Mouse (Mus musculus): Measurements from ENCODE around the gene Eif2ak3. TPM values are rescaled to one million over a fixed set of nuclear protein-coding genes. Genes with fewer than 3 reads are reported as not detected.
A peak's percentile ranks its signal among the peaks of the same experiment; 100 is the strongest.

Eif2ak3 gene
- polyA plus RNA-seq, 1 experiment from 2014 or later = 10.7 TPM

- ATAC-seq (ENCODE audit: insufficient read depth, low FRiP score, low TSS enrichment) (no peak), DNase-seq (ENCODE audit: low spot score) (no peak)
- H3K4me1 ChIP-seq (ENCODE audit: control insufficient read depth, insufficient read depth, low read length) = peaks cover 8% of the 10 kb centered on the region; the same call in 1 of the 2 replicates
- WGBS = 72% methylated on average over 5 of the region's 5 CpGs
- no peaks in the 10 kb centered on the region for H3K27me3 ChIP-seq (ENCODE audit: control insufficient read depth, insufficient read depth, low read length)
- H3K36me3 ChIP-seq (ENCODE audit: control insufficient read depth, insufficient read depth, low read length) = no peaks in the 10 kb centered on the region
- no peak overlapping the region for H3K9ac ChIP-seq (ENCODE audit: low read length)
- H3K4me3 ChIP-seq (ENCODE audit: low read depth, low read length) = peak overlapping the region; percentile 34; the same call in 1 of the 2 replicates
- H3K9me3 ChIP-seq (ENCODE audit: control insufficient read depth, low read length) = no peaks in the 10 kb centered on the region
- H3K27ac ChIP-seq (ENCODE audit: low read depth, low read length) = no peak overlapping the region
- H3K4me2 ChIP-seq (ENCODE audit: low read depth) = peak overlapping the region; percentile 64; the same call in 1 of the 2 replicates
Measured at GRCm38 (mm10) chr6:70842991-70843390, 1.3 kb upstream of the Eif2ak3 start.

GRCm38 (mm10) chr6:70844896-70845646, 756 bp downstream of the Eif2ak3 start:
- H3K9ac ChIP-seq (ENCODE audit: low read length) = peak overlapping the region; percentile 82
- peak overlapping the region; percentile 90 for H3K4me3 ChIP-seq (ENCODE audit: low read depth, low read length)
- DNase-seq (ENCODE audit: low spot score) (peak; percentile 40), ATAC-seq (ENCODE audit: insufficient read depth, low FRiP score, low TSS enrichment) (no peak)
- H3K4me2 ChIP-seq (ENCODE audit: low read depth) = peak overlapping the region; percentile 71
- 2% methylated on average over 38 of the region's 38 CpGs for WGBS
- H3K36me3 ChIP-seq (ENCODE audit: control insufficient read depth, insufficient read depth, low read length) = no peaks in the 10 kb centered on the region
- peak overlapping the region; percentile 82 for H3K27ac ChIP-seq (ENCODE audit: low read depth, low read length)
- H3K9me3 ChIP-seq (ENCODE audit: control insufficient read depth, low read length) = no peaks in the 10 kb centered on the region
- peaks cover 8% of the 10 kb centered on the region; the same call in 1 of the 2 replicates for H3K4me1 ChIP-seq (ENCODE audit: control insufficient read depth, insufficient read depth, low read length)
- H3K27me3 ChIP-seq (ENCODE audit: control insufficient read depth, insufficient read depth, low read length) = no peaks in the 10 kb centered on the region

- H3K9me3 ChIP-seq (ENCODE audit: control insufficient read depth, low read length) = no peaks in the 10 kb centered on the region
- peaks cover 8% of the 10 kb centered on the region; the same call in 1 of the 2 replicates for H3K4me1 ChIP-seq (ENCODE audit: control insufficient read depth, insufficient read depth, low read length)
- no peak for DNase-seq (ENCODE audit: low spot score)
- no peak overlapping the region for H3K27ac ChIP-seq (ENCODE audit: low read depth, low read length)
- H3K36me3 ChIP-seq (ENCODE audit: control insufficient read depth, insufficient read depth, low read length) = no peaks in the 10 kb centered on the region
- no peak for ATAC-seq (ENCODE audit: insufficient read depth, low FRiP score, low TSS enrichment)
- no peak overlapping the region for H3K9ac ChIP-seq (ENCODE audit: low read length)
- 57% methylated on average over 3 of the region's 3 CpGs for WGBS
- H3K4me2 ChIP-seq (ENCODE audit: low read depth) = no peak overlapping the region
- no peaks in the 10 kb centered on the region for H3K27me3 ChIP-seq (ENCODE audit: control insufficient read depth, insufficient read depth, low read length)
- no peak overlapping the region for H3K4me3 ChIP-seq (ENCODE audit: low read depth, low read length)
Measured at GRCm38 (mm10) chr6:70847386-70847785, 3.1 kb downstream of the Eif2ak3 start.

- H3K27me3 ChIP-seq (ENCODE audit: control insufficient read depth, insufficient read depth, low read length) = no peaks in the 10 kb centered on the region
- WGBS = 75% methylated on average over 4 of the region's 4 CpGs
- no peak for DNase-seq (ENCODE audit: low spot score)
- H3K4me2 ChIP-seq (ENCODE audit: low read depth) = no peak overlapping the region
- no peak overlapping the region for H3K4me3 ChIP-seq (ENCODE audit: low read depth, low read length)
- H3K9me3 ChIP-seq (ENCODE audit: control insufficient read depth, low read length) = no peaks in the 10 kb centered on the region
- no peak for ATAC-seq (ENCODE audit: insufficient read depth, low FRiP score, low TSS enrichment)
- H3K27ac ChIP-seq (ENCODE audit: low read depth, low read length) = no peak overlapping the region
- H3K4me1 ChIP-seq (ENCODE audit: control insufficient read depth, insufficient read depth, low read length) = no peaks in the 10 kb centered on the region
- no peak overlapping the region for H3K9ac ChIP-seq (ENCODE audit: low read length)
- H3K36me3 ChIP-seq (ENCODE audit: control insufficient read depth, insufficient read depth, low read length) = 0 out of 2 replicates have a peak, but pooled peaks cover 1% of the 10 kb centered on the region
Measured at GRCm38 (mm10) chr6:70853371-70853770, 9.1 kb downstream of the Eif2ak3 start.

- no peaks in the 10 kb centered on the region for H3K9me3 ChIP-seq (ENCODE audit: control insufficient read depth, low read length)
- 90% methylated on average over 13 of the region's 13 CpGs for WGBS
- H3K27me3 ChIP-seq (ENCODE audit: control insufficient read depth, insufficient read depth, low read length) = no peaks in the 10 kb centered on the region
- H3K9ac ChIP-seq (ENCODE audit: low read length) = no peak overlapping the region
- H3K27ac ChIP-seq (ENCODE audit: low read depth, low read length) = no peak overlapping the region
- H3K4me2 ChIP-seq (ENCODE audit: low read depth) = no peak overlapping the region
- no peak overlapping the region for H3K4me3 ChIP-seq (ENCODE audit: low read depth, low read length)
- no peaks in the 10 kb centered on the region for H3K4me1 ChIP-seq (ENCODE audit: control insufficient read depth, insufficient read depth, low read length)
- DNase-seq (ENCODE audit: low spot score) (no peak), ATAC-seq (ENCODE audit: insufficient read depth, low FRiP score, low TSS enrichment) (no peak)
- H3K36me3 ChIP-seq (ENCODE audit: control insufficient read depth, insufficient read depth, low read length) = 0 out of 2 replicates have a peak, but pooled peaks cover 2% of the 10 kb centered on the region
Measured at GRCm38 (mm10) chr6:70855529-70856309, 11.4 kb downstream of the Eif2ak3 start.

GRCm38 (mm10) chr6:70862726-70863125, 18.4 kb downstream of the Eif2ak3 start:
- H3K27me3 ChIP-seq (ENCODE audit: control insufficient read depth, insufficient read depth, low read length) = no peaks in the 10 kb centered on the region
- no peaks in the 10 kb centered on the region for H3K9me3 ChIP-seq (ENCODE audit: control insufficient read depth, low read length)
- ATAC-seq (ENCODE audit: insufficient read depth, low FRiP score, low TSS enrichment) = no peak
- WGBS = 92% methylated on average over 7 of the region's 7 CpGs
- no peaks in the 10 kb centered on the region for H3K4me1 ChIP-seq (ENCODE audit: control insufficient read depth, insufficient read depth, low read length)
- no peak overlapping the region for H3K27ac ChIP-seq (ENCODE audit: low read depth, low read length)
- no peak overlapping the region for H3K9ac ChIP-seq (ENCODE audit: low read length)
- no peak overlapping the region for H3K4me2 ChIP-seq (ENCODE audit: low read depth)
- DNase-seq (ENCODE audit: low spot score) = no peak
- 0 out of 2 replicates have a peak, but pooled peaks cover 2% of the 10 kb centered on the region for H3K36me3 ChIP-seq (ENCODE audit: control insufficient read depth, insufficient read depth, low read length)
- no peak overlapping the region for H3K4me3 ChIP-seq (ENCODE audit: low read depth, low read length)

- 84% methylated on average over 6 of the region's 6 CpGs for WGBS
- DNase-seq (ENCODE audit: low spot score) = no peak
Measured at GRCm38 (mm10) chr6:70864285-70864684, 20.0 kb downstream of the Eif2ak3 start.

GRCm38 (mm10) chr6:70866761-70867160, 22.4 kb downstream of the Eif2ak3 start:
- WGBS = 89% methylated on average over 5 of the region's 5 CpGs
- H3K4me2 ChIP-seq (ENCODE audit: low read depth) = no peak overlapping the region
- ATAC-seq (ENCODE audit: insufficient read depth, low FRiP score, low TSS enrichment) (no peak), DNase-seq (ENCODE audit: low spot score) (no peak)
- no peaks in the 10 kb centered on the region for H3K9me3 ChIP-seq (ENCODE audit: control insufficient read depth, low read length)
- no peaks in the 10 kb centered on the region for H3K4me1 ChIP-seq (ENCODE audit: control insufficient read depth, insufficient read depth, low read length)
- H3K27ac ChIP-seq (ENCODE audit: low read depth, low read length) = no peak overlapping the region
- no peak overlapping the region for H3K4me3 ChIP-seq (ENCODE audit: low read depth, low read length)
- H3K36me3 ChIP-seq (ENCODE audit: control insufficient read depth, insufficient read depth, low read length) = no peaks in the 10 kb centered on the region
- H3K27me3 ChIP-seq (ENCODE audit: control insufficient read depth, insufficient read depth, low read length) = no peaks in the 10 kb centered on the region
- no peak overlapping the region for H3K9ac ChIP-seq (ENCODE audit: low read length)

More at GRCm38 (mm10) chr6:70864285-70864684, 20.0 kb downstream of the Eif2ak3 start:
- H3K9ac ChIP-seq (ENCODE audit: low read length) = no peak overlapping the region
- ATAC-seq (ENCODE audit: insufficient read depth, low FRiP score, low TSS enrichment) = no peak
- H3K27ac ChIP-seq (ENCODE audit: low read depth, low read length) = no peak overlapping the region
- H3K4me2 ChIP-seq (ENCODE audit: low read depth) = no peak overlapping the region
- no peaks in the 10 kb centered on the region for H3K4me1 ChIP-seq (ENCODE audit: control insufficient read depth, insufficient read depth, low read length)
- H3K4me3 ChIP-seq (ENCODE audit: low read depth, low read length) = no peak overlapping the region
- no peaks in the 10 kb centered on the region for H3K36me3 ChIP-seq (ENCODE audit: control insufficient read depth, insufficient read depth, low read length)
- H3K27me3 ChIP-seq (ENCODE audit: control insufficient read depth, insufficient read depth, low read length) = no peaks in the 10 kb centered on the region
- H3K9me3 ChIP-seq (ENCODE audit: control insufficient read depth, low read length) = no peaks in the 10 kb centered on the region
